Mouse (Mus musculus): ENCODE data around the gene Zfp386. TPM values are rescaled to one million over a fixed set of nuclear protein-coding genes. Genes with fewer than 3 reads are reported as not detected.

The Zfp386 gene
- polyA plus RNA-seq, 1 experiment from 2014 or later: 55.0 TPM

- H3K4me1 ChIP-seq (ENCODE audit: control insufficient read depth, insufficient read depth, low read length): peaks cover 14% of the 10 kb centered on the region
- ATAC-seq: no peak
- no peak overlapping the region for H3K9ac ChIP-seq (ENCODE audit: low read depth, low read length)
- H3K27me3 ChIP-seq (ENCODE audit: control insufficient read depth, insufficient read depth, low read depth, low read length): no peaks in the 10 kb centered on the region
- no peak overlapping the region for H3K27ac ChIP-seq (ENCODE audit: low read length)
- peak overlapping the region; percentile 91; the same call in 1 of the 2 replicates for H3K4me2 ChIP-seq (ENCODE audit: low read length)
- H3K9me3 ChIP-seq (replicated peaks; ENCODE audit: control insufficient read depth, low read length, poor library complexity, severe bottlenecking): no peaks in the 10 kb centered on the region
- WGBS: 92% methylated on average over 6 of the region's 6 CpGs
- no peak overlapping the region for H3K4me3 ChIP-seq (ENCODE audit: low read depth, low read length)
- H3K36me3 ChIP-seq (ENCODE audit: control insufficient read depth, insufficient read depth, low read length): peaks cover 12% of the 10 kb centered on the region
Measured at GRCm38 (mm10) chr12:116049701-116050100, 2.2 kb downstream of the Zfp386 start.

GRCm38 (mm10) chr12:116054342-116054741 is 6.8 kb downstream of the Zfp386 start:
- Histone ChIP-seq H3K27me3 (ENCODE audit: control insufficient read depth, insufficient read depth, low read depth, low read length) (no peaks in the 10 kb centered on the region), H3K4me3 (ENCODE audit: low read depth, low read length) (no peak overlapping the region), H3K9me3 (replicated peaks; ENCODE audit: control insufficient read depth, low read length, poor library complexity, severe bottlenecking) (peaks cover 11% of the 10 kb centered on the region; the same call in 1 of the 2 replicates), H3K4me2 (ENCODE audit: low read length) (no peak overlapping the region), H3K36me3 (ENCODE audit: control insufficient read depth, insufficient read depth, low read length) (peaks cover 48% of the 10 kb centered on the region), H3K27ac (ENCODE audit: low read length) (no peak overlapping the region), H3K9ac (ENCODE audit: low read depth, low read length) (no peak overlapping the region), H3K4me1 (ENCODE audit: control insufficient read depth, insufficient read depth, low read length) (peaks cover 2% of the 10 kb centered on the region)
- ATAC-seq: no peak
- WGBS: 97% methylated on average over 8 of the region's 8 CpGs

GRCm38 (mm10) chr12:116056112-116056511 is 8.6 kb downstream of the Zfp386 start:
- no peak overlapping the region for H3K9ac ChIP-seq (ENCODE audit: low read depth, low read length)
- no peaks in the 10 kb centered on the region for H3K4me1 ChIP-seq (ENCODE audit: control insufficient read depth, insufficient read depth, low read length)
- ATAC-seq: no peak
- H3K9me3 ChIP-seq (replicated peaks; ENCODE audit: control insufficient read depth, low read length, poor library complexity, severe bottlenecking): peaks cover 22% of the 10 kb centered on the region
- H3K4me2 ChIP-seq (ENCODE audit: low read length): no peak overlapping the region
- H3K4me3 ChIP-seq (ENCODE audit: low read depth, low read length): no peak overlapping the region
- 94% methylated on average over 3 of the region's 3 CpGs for WGBS
- H3K27ac ChIP-seq (ENCODE audit: low read length): no peak overlapping the region
- H3K36me3 ChIP-seq (ENCODE audit: control insufficient read depth, insufficient read depth, low read length): peaks cover 56% of the 10 kb centered on the region
- no peaks in the 10 kb centered on the region for H3K27me3 ChIP-seq (ENCODE audit: control insufficient read depth, insufficient read depth, low read depth, low read length)

GRCm38 (mm10) chr12:116061561-116062193 is 14.2 kb downstream of the Zfp386 start:
- H3K36me3 ChIP-seq (ENCODE audit: control insufficient read depth, insufficient read depth, low read length): peaks cover 44% of the 10 kb centered on the region

GRCm38 (mm10) chr12:116062194-116062583 is 14.7 kb downstream of the Zfp386 start:
- no peak overlapping the region for H3K4me2 ChIP-seq (ENCODE audit: low read length)
- peaks cover 20% of the 10 kb centered on the region for H3K9me3 ChIP-seq (replicated peaks; ENCODE audit: control insufficient read depth, low read length, poor library complexity, severe bottlenecking)
- H3K4me1 ChIP-seq (ENCODE audit: control insufficient read depth, insufficient read depth, low read length): no peaks in the 10 kb centered on the region
- H3K9ac ChIP-seq (ENCODE audit: low read depth, low read length): no peak overlapping the region
- 98% methylated on average over 2 of the region's 2 CpGs for WGBS
- no peak overlapping the region for H3K4me3 ChIP-seq (ENCODE audit: low read depth, low read length)
- no peak overlapping the region for H3K27ac ChIP-seq (ENCODE audit: low read length)
- peaks cover 38% of the 10 kb centered on the region for H3K36me3 ChIP-seq (ENCODE audit: control insufficient read depth, insufficient read depth, low read length)
- peak; percentile 53; the same call in 1 of the 2 replicates for ATAC-seq
- no peaks in the 10 kb centered on the region for H3K27me3 ChIP-seq (ENCODE audit: control insufficient read depth, insufficient read depth, low read depth, low read length)

More at GRCm38 (mm10) chr12:116061561-116062193, 14.2 kb downstream of the Zfp386 start:
- H3K4me2 ChIP-seq (ENCODE audit: low read length): no peak overlapping the region
- H3K27ac ChIP-seq (ENCODE audit: low read length): no peak overlapping the region
- 96% methylated on average over 5 of the region's 5 CpGs for WGBS
- H3K4me1 ChIP-seq (ENCODE audit: control insufficient read depth, insufficient read depth, low read length): no peaks in the 10 kb centered on the region
- H3K9ac ChIP-seq (ENCODE audit: low read depth, low read length): no peak overlapping the region
- H3K27me3 ChIP-seq (ENCODE audit: control insufficient read depth, insufficient read depth, low read depth, low read length): no peaks in the 10 kb centered on the region
- no peak overlapping the region for H3K4me3 ChIP-seq (ENCODE audit: low read depth, low read length)
- H3K9me3 ChIP-seq (replicated peaks; ENCODE audit: control insufficient read depth, low read length, poor library complexity, severe bottlenecking): peaks cover 20% of the 10 kb centered on the region
- ATAC-seq: peak; percentile 37; the same call in 1 of the 2 replicates

- Histone ChIP-seq H3K4me3 (ENCODE audit: low read depth, low read length) (no peak overlapping the region), H3K4me1 (ENCODE audit: control insufficient read depth, insufficient read depth, low read length) (no peaks in the 10 kb centered on the region), H3K36me3 (ENCODE audit: control insufficient read depth, insufficient read depth, low read length) (peaks cover 33% of the 10 kb centered on the region), H3K27me3 (ENCODE audit: control insufficient read depth, insufficient read depth, low read depth, low read length) (no peaks in the 10 kb centered on the region), H3K27ac (ENCODE audit: low read length) (no peak overlapping the region), H3K9me3 (replicated peaks; ENCODE audit: control insufficient read depth, low read length, poor library complexity, severe bottlenecking) (peaks cover 20% of the 10 kb centered on the region), H3K4me2 (ENCODE audit: low read length) (no peak overlapping the region), H3K9ac (ENCODE audit: low read depth, low read length) (no peak overlapping the region)
- WGBS: 97% methylated on average over 4 of the region's 4 CpGs
- ATAC-seq: no peak
Measured at GRCm38 (mm10) chr12:116063020-116063419, 15.5 kb downstream of the Zfp386 start.

GRCm38 (mm10) chr12:116071023-116071422 is 23.5 kb downstream of the Zfp386 start:
- Histone ChIP-seq H3K4me2 (ENCODE audit: low read length) (no peak overlapping the region), H3K4me3 (ENCODE audit: low read depth, low read length) (no peak overlapping the region), H3K9me3 (replicated peaks; ENCODE audit: control insufficient read depth, low read length, poor library complexity, severe bottlenecking) (no peaks in the 10 kb centered on the region), H3K4me1 (ENCODE audit: control insufficient read depth, insufficient read depth, low read length) (no peaks in the 10 kb centered on the region), H3K9ac (ENCODE audit: low read depth, low read length) (no peak overlapping the region), H3K27me3 (ENCODE audit: control insufficient read depth, insufficient read depth, low read depth, low read length) (no peaks in the 10 kb centered on the region), H3K36me3 (ENCODE audit: control insufficient read depth, insufficient read depth, low read length) (no peaks in the 10 kb centered on the region), H3K27ac (ENCODE audit: low read length) (no peak overlapping the region)
- WGBS: 23% methylated on average over 3 of the region's 3 CpGs
- ATAC-seq: peak; percentile 78

GRCm38 (mm10) chr12:116077074-116077854 is 29.7 kb downstream of the Zfp386 start, which contains the start of gene Vipr2:
Vipr2 (plus strand) TSS chr12:116077726.
- Histone ChIP-seq H3K4me3 (ENCODE audit: low read depth, low read length) (peak within 1 kb of the TSS; percentile 63), H3K36me3 (ENCODE audit: control insufficient read depth, insufficient read depth, low read length) (no peaks in the 10 kb centered on the region), H3K9me3 (replicated peaks; ENCODE audit: control insufficient read depth, low read length, poor library complexity, severe bottlenecking) (no peaks in the 10 kb centered on the region), H3K27me3 (ENCODE audit: control insufficient read depth, insufficient read depth, low read depth, low read length) (peaks cover 3% of the 10 kb centered on the region), H3K27ac (ENCODE audit: low read length) (no peak within 1 kb of the TSS), H3K9ac (ENCODE audit: low read depth, low read length) (peak within 1 kb of the TSS; percentile 77), H3K4me2 (ENCODE audit: low read length) (peak within 1 kb of the TSS; percentile 95), H3K4me1 (ENCODE audit: control insufficient read depth, insufficient read depth, low read length) (peaks cover 2% of the 10 kb centered on the region; the same call in 1 of the 2 replicates)
- ATAC-seq: peak; percentile 94
- 5% methylated on average over 33 of the region's 33 CpGs for WGBS

- H3K36me3 ChIP-seq (ENCODE audit: control insufficient read depth, insufficient read depth, low read length): no peaks in the 10 kb centered on the region
- peak; percentile 44 for ATAC-seq
- peak overlapping the region; percentile 95 for H3K4me2 ChIP-seq (ENCODE audit: low read length)
- H3K4me1 ChIP-seq (ENCODE audit: control insufficient read depth, insufficient read depth, low read length): peaks cover 2% of the 10 kb centered on the region; the same call in 1 of the 2 replicates
- WGBS: under 1% methylated on average over 24 of the region's 24 CpGs
- H3K27me3 ChIP-seq (ENCODE audit: control insufficient read depth, insufficient read depth, low read depth, low read length): peaks cover 3% of the 10 kb centered on the region
- peak overlapping the region; percentile 77 for H3K9ac ChIP-seq (ENCODE audit: low read depth, low read length)
- no peak overlapping the region for H3K27ac ChIP-seq (ENCODE audit: low read length)
- H3K9me3 ChIP-seq (replicated peaks; ENCODE audit: control insufficient read depth, low read length, poor library complexity, severe bottlenecking): no peaks in the 10 kb centered on the region
- H3K4me3 ChIP-seq (ENCODE audit: low read depth, low read length): peak overlapping the region; percentile 63
Measured at GRCm38 (mm10) chr12:116077855-116078366, 30.4 kb downstream of the Zfp386 start.
